Mouse (Mus musculus): ENCODE results near the gene Igf2bp1. TPM values are rescaled to one million over a fixed set of nuclear protein-coding genes. Genes with fewer than 3 reads are reported as not detected.
"Not testable (repeated sequence)": the region's sequence is repeated elsewhere in the genome, so short reads cannot be mapped to it uniquely, and the experiment has no call there.

Gene Igf2bp1
- total and polyA plus RNA-seq, 3 experiments: 49.1 to 113 (median 52.6) TPM

- DNase-seq (ENCODE audit: low spot score) (no peak), ATAC-seq (ENCODE audit: extremely low read depth, insufficient number of reproducible peaks, low FRiP score, poor library complexity, severe bottlenecking) (no peak)
- no peak for TF ChIP-seq CTCF (IDR thresholded peaks at IDR 0.05; ENCODE audit: low read depth, low read length)
- Histone ChIP-seq H3K4me1 (ENCODE audit: insufficient read depth, low read depth, low read length) (no peaks in the 10 kb centered on the region), H3K9me3 (replicated peaks) (no peaks in the 10 kb centered on the region), H3K4me3 (ENCODE audit: low read depth, low read length) (no peak overlapping the region), H3K36me3 (replicated peaks) (no peaks in the 10 kb centered on the region), H3K27me3 (ENCODE audit: insufficient read depth, low read length) (peaks cover 24% of the 10 kb centered on the region)
Observed at GRCm38 (mm10) chr11:95936409-95936808, 69.3 kb downstream of the Igf2bp1 start.

GRCm38 (mm10) chr11:95932168-95932567, 73.6 kb downstream of the Igf2bp1 start:
- H3K36me3 ChIP-seq (replicated peaks); ATAC-seq (ENCODE audit: extremely low read depth, insufficient number of reproducible peaks, low FRiP score, poor library complexity, severe bottlenecking); H3K4me1 ChIP-seq (ENCODE audit: insufficient read depth, low read depth, low read length); H3K9me3 ChIP-seq (replicated peaks); H3K4me3 ChIP-seq (ENCODE audit: low read depth, low read length); DNase-seq (ENCODE audit: low spot score): not testable (repeated sequence)
- H3K27me3 ChIP-seq (ENCODE audit: insufficient read depth, low read length): peaks cover 21% of the 10 kb centered on the region

DNA sequence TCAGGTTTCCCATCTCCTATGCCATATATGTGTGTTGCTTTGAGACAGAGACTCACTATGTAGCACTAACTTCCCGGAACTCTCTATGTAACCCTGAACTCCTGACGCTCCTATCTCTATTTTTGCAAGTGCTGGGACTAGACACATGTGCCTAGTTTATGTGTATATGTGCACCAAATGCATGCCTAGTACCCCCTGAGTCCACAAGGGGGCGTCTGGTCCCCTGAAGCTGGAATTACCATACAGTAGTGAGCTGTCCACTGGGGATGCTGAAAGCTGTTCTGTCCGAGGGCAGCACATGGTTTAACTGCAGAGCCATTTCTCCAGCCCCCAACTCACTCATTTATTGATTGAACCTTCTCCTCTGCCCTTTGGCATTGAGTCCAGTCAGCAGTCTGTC, 79.3 kb downstream of the Igf2bp1 start:
- Histone ChIP-seq H3K9me3 (replicated peaks) (peaks cover 14% of the 10 kb centered on the region), H3K27me3 (ENCODE audit: insufficient read depth, low read length) (peaks cover 11% of the 10 kb centered on the region; the same call in 1 of the 2 replicates), H3K36me3 (replicated peaks) (no peaks in the 10 kb centered on the region), H3K4me3 (ENCODE audit: low read depth, low read length) (no peak overlapping the region), H3K4me1 (ENCODE audit: insufficient read depth, low read depth, low read length) (peaks cover 3% of the 10 kb centered on the region; the same call in 1 of the 2 replicates)
- TF ChIP-seq CTCF (IDR thresholded peaks at IDR 0.05; ENCODE audit: low read depth, low read length) (no peak; the same call in 1 of the 2 replicates), POLR2AphosphoS5 (IDR thresholded peaks at IDR 0.05; ENCODE audit: insufficient replicate concordance, low read depth, low read length) (no peak), TAL1 (conservative IDR thresholded peaks at IDR 0.05; ENCODE audit: low read depth, low read length) (no peak), GATA2 (IDR thresholded peaks at IDR 0.05; ENCODE audit: borderline replicate concordance, low read depth, low read length) (no peak)
- DNase-seq (ENCODE audit: low spot score) (no peak), ATAC-seq (ENCODE audit: extremely low read depth, insufficient number of reproducible peaks, low FRiP score, poor library complexity, severe bottlenecking) (no peak)

DNA sequence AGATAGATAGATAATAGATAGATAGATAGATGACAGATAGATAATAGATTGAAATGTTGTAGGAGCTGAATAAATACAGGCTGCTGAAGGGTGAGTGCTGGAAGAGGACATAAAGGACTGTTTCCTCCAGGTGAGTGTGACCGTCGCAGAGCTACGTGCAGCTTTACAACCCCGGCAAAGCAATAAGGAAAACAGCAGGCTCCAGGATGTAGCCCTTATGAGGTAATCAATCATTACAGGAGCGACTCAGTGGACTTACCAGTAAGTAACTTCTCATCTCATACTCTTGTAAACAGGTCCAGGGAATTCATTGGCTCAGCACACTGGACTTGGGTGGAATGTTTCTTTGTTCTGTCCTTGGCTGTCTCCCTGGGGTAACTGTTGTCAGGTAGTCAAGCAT, 79.8 kb downstream of the Igf2bp1 start:
- no peaks in the 10 kb centered on the region for H3K36me3 ChIP-seq (replicated peaks)
- no peak for DNase-seq (ENCODE audit: low spot score)
- TF ChIP-seq POLR2AphosphoS5 (IDR thresholded peaks at IDR 0.05; ENCODE audit: insufficient replicate concordance, low read depth, low read length): no peak
- no peak for TF ChIP-seq CTCF (IDR thresholded peaks at IDR 0.05; ENCODE audit: low read depth, low read length)
- no peak for TF ChIP-seq GATA1 (IDR thresholded peaks at IDR 0.05; ENCODE audit: borderline replicate concordance, low read length)
- no peak for TF ChIP-seq TAL1 (conservative IDR thresholded peaks at IDR 0.05; ENCODE audit: low read depth, low read length)
- TF ChIP-seq GATA2 (IDR thresholded peaks at IDR 0.05; ENCODE audit: borderline replicate concordance, low read depth, low read length): no peak
- no peak overlapping the region for H3K4me3 ChIP-seq (ENCODE audit: low read depth, low read length)
- no peak for ATAC-seq (ENCODE audit: extremely low read depth, insufficient number of reproducible peaks, low FRiP score, poor library complexity, severe bottlenecking)
- peaks cover 14% of the 10 kb centered on the region for H3K9me3 ChIP-seq (replicated peaks)
- peaks cover 11% of the 10 kb centered on the region; the same call in 1 of the 2 replicates for H3K27me3 ChIP-seq (ENCODE audit: insufficient read depth, low read length)
- peaks cover 3% of the 10 kb centered on the region; the same call in 1 of the 2 replicates for H3K4me1 ChIP-seq (ENCODE audit: insufficient read depth, low read depth, low read length)

GRCm38 (mm10) chr11:95924215-95924614, 81.5 kb downstream of the Igf2bp1 start:
- Histone ChIP-seq H3K4me1 (ENCODE audit: insufficient read depth, low read depth, low read length) (peaks cover 3% of the 10 kb centered on the region; the same call in 1 of the 2 replicates), H3K4me3 (ENCODE audit: low read depth, low read length) (no peak overlapping the region), H3K36me3 (replicated peaks) (no peaks in the 10 kb centered on the region), H3K27me3 (ENCODE audit: insufficient read depth, low read length) (peaks cover 20% of the 10 kb centered on the region; the same call in 1 of the 2 replicates), H3K9me3 (replicated peaks) (peaks cover 14% of the 10 kb centered on the region)
- no peak for TF ChIP-seq GATA2 (IDR thresholded peaks at IDR 0.05; ENCODE audit: borderline replicate concordance, low read depth, low read length)
- TF ChIP-seq TAL1 (conservative IDR thresholded peaks at IDR 0.05; ENCODE audit: low read depth, low read length): no peak
- TF ChIP-seq GATA1 (IDR thresholded peaks at IDR 0.05; ENCODE audit: borderline replicate concordance, low read length): no peak
- TF ChIP-seq POLR2AphosphoS5 (IDR thresholded peaks at IDR 0.05; ENCODE audit: insufficient replicate concordance, low read depth, low read length): no peak
- TF ChIP-seq CTCF (IDR thresholded peaks at IDR 0.05; ENCODE audit: low read depth, low read length): no peak
- DNase-seq (ENCODE audit: low spot score) (no peak), ATAC-seq (ENCODE audit: extremely low read depth, insufficient number of reproducible peaks, low FRiP score, poor library complexity, severe bottlenecking) (no peak)

DNA sequence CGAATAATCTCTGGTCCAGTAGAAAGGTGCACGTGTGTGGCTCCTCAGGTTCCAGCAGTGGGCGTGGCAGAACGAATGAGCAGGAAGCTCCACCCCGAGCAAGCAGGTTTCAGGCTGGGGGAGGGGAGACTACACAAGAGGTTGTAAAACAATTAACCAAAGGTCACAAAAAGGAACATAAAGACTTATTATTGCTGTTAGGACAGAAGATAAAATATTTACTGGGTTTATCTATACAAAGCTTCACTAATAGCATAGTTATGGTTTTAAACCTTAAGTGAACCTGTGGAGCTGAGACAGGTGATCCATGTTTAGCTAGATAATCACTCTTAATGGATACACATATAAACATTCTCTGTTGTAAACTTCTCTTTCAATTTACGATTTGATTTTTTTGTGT, 82.3 kb downstream of the Igf2bp1 start:
- Histone ChIP-seq H3K9me3 (replicated peaks) (peaks cover 14% of the 10 kb centered on the region), H3K27me3 (ENCODE audit: insufficient read depth, low read length) (peaks cover 20% of the 10 kb centered on the region; the same call in 1 of the 2 replicates)
- H3K36me3 ChIP-seq (replicated peaks); H3K4me3 ChIP-seq (ENCODE audit: low read depth, low read length); H3K4me1 ChIP-seq (ENCODE audit: insufficient read depth, low read depth, low read length); DNase-seq (ENCODE audit: low spot score); ATAC-seq (ENCODE audit: extremely low read depth, insufficient number of reproducible peaks, low FRiP score, poor library complexity, severe bottlenecking): not testable (repeated sequence)

GRCm38 (mm10) chr11:95921991-95922621, 83.6 kb downstream of the Igf2bp1 start:
- H3K36me3 ChIP-seq (replicated peaks): no peaks in the 10 kb centered on the region
- DNase-seq (ENCODE audit: low spot score) (no peak), ATAC-seq (ENCODE audit: extremely low read depth, insufficient number of reproducible peaks, low FRiP score, poor library complexity, severe bottlenecking) (no peak)
- peaks cover 6% of the 10 kb centered on the region for H3K9me3 ChIP-seq (replicated peaks)
- H3K4me3 ChIP-seq (ENCODE audit: low read depth, low read length): no peak overlapping the region
- peaks cover 24% of the 10 kb centered on the region for H3K27me3 ChIP-seq (ENCODE audit: insufficient read depth, low read length)
- no peak for TF ChIP-seq CTCF (IDR thresholded peaks at IDR 0.05; ENCODE audit: low read depth, low read length)
- no peak for TF ChIP-seq GATA2 (IDR thresholded peaks at IDR 0.05; ENCODE audit: borderline replicate concordance, low read depth, low read length)
- TF ChIP-seq GATA1 (IDR thresholded peaks at IDR 0.05; ENCODE audit: borderline replicate concordance, low read length): no peak
- no peak for TF ChIP-seq POLR2AphosphoS5 (IDR thresholded peaks at IDR 0.05; ENCODE audit: insufficient replicate concordance, low read depth, low read length)
- TF ChIP-seq TAL1 (conservative IDR thresholded peaks at IDR 0.05; ENCODE audit: low read depth, low read length): no peak
- peaks cover 3% of the 10 kb centered on the region; the same call in 1 of the 2 replicates for H3K4me1 ChIP-seq (ENCODE audit: insufficient read depth, low read depth, low read length)
